Mouse (Mus musculus) embryo, embryonic 10 days (tissue): ENCODE measurements around the gene Rpl22l1.
"Not testable (repeated sequence)": the region's sequence is repeated elsewhere in the genome, so short reads cannot be mapped to it uniquely, and the experiment has no call there.

Experiments used
- DNase-seq: peaks from one replicate; pipeline ENCODE4 v3.0.0-alpha.2; 2015; ENCODE audit warnings: low spot score

Gene Rpl22l1

GRCm38 (mm10) chr3:28841886-28842649 is 36.8 kb downstream of the Rpl22l1 start:
- DNase-seq, result no peak

- DNase-seq, result no peak
Measured at GRCm38 (mm10) chr3:28843231-28843630, 38.0 kb downstream of the Rpl22l1 start.

GRCm38 (mm10) chr3:28847115-28847514 is 41.9 kb downstream of the Rpl22l1 start:
- DNase-seq, result no peak

GRCm38 (mm10) chr3:28852174-28852573 is 46.9 kb downstream of the Rpl22l1 start:
- not testable (repeated sequence) for DNase-seq
